Mouse (Mus musculus): ENCODE data around the gene Gns.

DNA sequence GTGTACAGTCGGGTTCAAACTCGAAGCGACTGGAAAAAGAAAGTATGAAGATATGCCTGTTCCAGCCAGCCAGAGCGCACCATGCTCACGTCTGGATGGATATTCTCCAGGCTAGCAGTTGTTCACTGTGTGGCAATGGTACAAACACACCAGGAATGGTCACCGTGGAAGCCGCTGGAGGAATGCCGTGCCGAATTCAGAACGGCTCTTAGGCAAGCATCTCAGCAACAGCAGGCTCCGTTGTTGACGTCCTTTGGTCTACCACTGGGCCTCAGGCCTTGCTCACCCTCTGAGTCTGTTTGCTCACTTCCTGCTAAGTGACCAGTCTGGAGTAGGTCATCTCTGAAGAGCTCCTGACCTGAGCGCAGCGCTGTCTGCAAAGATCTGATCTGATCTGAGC lies 53.9 kb downstream of the Gns start:
- TF ChIP-seq CTCF (IDR thresholded peaks at IDR 0.05; ENCODE audit: low read depth) (no peak), EP300 (IDR thresholded peaks at IDR 0.05; ENCODE audit: low read depth) (no peak)

Data from liver, embryonic 14.5 days (tissue).